In the genomic region with DNA sequence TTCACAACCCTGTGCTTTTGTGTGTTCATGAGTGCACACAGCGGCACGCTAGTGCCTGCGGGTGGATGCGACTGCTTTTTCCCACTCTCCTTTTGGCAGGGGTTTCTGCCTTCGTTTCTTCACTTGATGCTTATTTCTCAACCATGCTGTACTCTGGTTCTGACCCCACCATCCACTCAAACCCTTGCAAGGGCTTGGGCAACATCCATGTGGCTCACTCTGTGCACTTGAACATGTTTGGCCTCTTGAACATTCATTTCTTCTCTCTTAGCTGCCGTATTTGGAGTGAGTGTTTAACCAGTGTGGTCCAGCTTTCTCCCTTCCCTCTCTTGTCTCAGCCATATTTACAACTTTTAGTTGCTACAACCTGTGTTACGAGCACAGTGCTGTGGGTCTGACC, we compare ENCODE assay signal across 22 mouse cellular contexts.
DNase-seq lines count a peak whose midpoint lies in the region; TF ChIP-seq lines count a peak whose summit lies in the region.
"Had no signal": no experiment of that assay in that cellular context is flagged by ENCODE, and none has a peak within 500 bp of the region (broad histone marks: within the 10 kb centered on the region; RNA-seq: fewer than 3 reads in every experiment).

No protein-coding gene starts in this region.

- no peak for TF ChIP-seq CTCF in testis, adult 2 months (IDR thresholded peaks at IDR 0.05; ENCODE audit: control insufficient read depth, insufficient read depth, insufficient replicate concordance, low read depth, low read length)

- no peaks in the 10 kb centered on the region; the same call in 1 of the 2 replicates for H3K4me1 ChIP-seq in testis, adult 2 months (ENCODE audit: control insufficient read depth, insufficient read depth, low read length)
- H3K4me1 ChIP-seq in heart, embryonic 10.5 days, result peaks cover 27% of the 10 kb centered on the region

- peak overlapping the region; percentile 3; the same call in 1 of the 2 replicates for H3K4me3 ChIP-seq in testis, adult 2 months (ENCODE audit: control insufficient read depth, low read depth, low read length)
- H3K4me3 ChIP-seq in heart, embryonic 10.5 days, result no peak overlapping the region
- H3K4me3 ChIP-seq: embryonic facial prominence, embryonic 13.5 days; embryonic facial prominence, embryonic 15.5 days; erythroblast, embryonic 14.5 days; forebrain, embryonic 10.5 days; forebrain, embryonic 12.5 days had no signal

- no peak for DNase-seq in testis, postnatal 14 days (ENCODE audit: low spot score)
- DNase-seq in lung, postnatal 10 days, result peak; percentile 24
- DNase-seq in lung, postnatal 25 days (ENCODE audit: low spot score), result peak; percentile 67
- DNase-seq in T-cell, adult 2 months (ENCODE audit: low spot score), result no peak
- DNase-seq in thymus, postnatal 10 days (ENCODE audit: low spot score in 2 of 2), result no peak
- no peak for DNase-seq in heart, embryonic 10.5 days (ENCODE audit: low spot score)
- DNase-seq: adrenal gland, adult 8-10 months; adrenal gland, postnatal 14 days; adrenal gland, postnatal 36 days; cerebellum, adult 11 months; cerebellum, adult 18-20 months; cerebellum, adult 8-10 months; cerebellum, adult 9-11 months; cerebellum, postnatal 14 days; cerebellum, postnatal 36 days; embryo, embryonic 11 days had no signal

- no peaks in the 10 kb centered on the region for H3K36me3 ChIP-seq in testis, adult 2 months (ENCODE audit: control insufficient read depth, insufficient read depth, low read length)
- H3K36me3 ChIP-seq in heart, embryonic 10.5 days, result no peaks in the 10 kb centered on the region
- H3K36me3 ChIP-seq: embryonic facial prominence, embryonic 13.5 days; embryonic facial prominence, embryonic 15.5 days; forebrain, embryonic 10.5 days; forebrain, embryonic 12.5 days had no signal

- H3K27me3 ChIP-seq in testis, adult 2 months (ENCODE audit: control insufficient read depth, insufficient read depth, low read length), result no peaks in the 10 kb centered on the region
- no peaks in the 10 kb centered on the region for H3K27me3 ChIP-seq in heart, embryonic 10.5 days (ENCODE audit: insufficient read depth, poor library complexity, severe bottlenecking)
- H3K27me3 ChIP-seq: embryonic facial prominence, embryonic 13.5 days; embryonic facial prominence, embryonic 15.5 days; forebrain, embryonic 12.5 days had no signal

- H3K9me3 ChIP-seq in heart, embryonic 10.5 days, result no peaks in the 10 kb centered on the region
- H3K9me3 ChIP-seq: embryonic facial prominence, embryonic 13.5 days; embryonic facial prominence, embryonic 15.5 days; forebrain, embryonic 10.5 days; forebrain, embryonic 12.5 days had no signal

- TF ChIP-seq POLR2A in testis, adult 2 months (IDR thresholded peaks at IDR 0.05; ENCODE audit: control insufficient read depth, low read depth, low read length), result no peak

- no peak overlapping the region for H3K27ac ChIP-seq in testis, adult 2 months (ENCODE audit: control insufficient read depth, insufficient read depth, low read depth, low read length)
- H3K27ac ChIP-seq in heart, embryonic 10.5 days, result no peak overlapping the region
- H3K27ac ChIP-seq: embryonic facial prominence, embryonic 13.5 days; embryonic facial prominence, embryonic 15.5 days; forebrain, embryonic 10.5 days; forebrain, embryonic 12.5 days had no signal

- WGBS in heart, embryonic 10.5 days, result 89% methylated on average over 7 of the region's 7 CpGs

Comparison
In these comparisons a context has a peak if more than half of its experiments do, and no peak if none do; other contexts are left out.
1. DNase-seq: peak in lung, postnatal 10 days (single experiment) and lung, postnatal 25 days (single experiment); none in testis, postnatal 14 days (single experiment), T-cell, adult 2 months (single experiment), thymus, postnatal 10 days (0 of 2) and heart, embryonic 10.5 days (single experiment).